Mouse (Mus musculus) ES-Bruce4 (cell line): ENCODE measurements at regions not wholly inside any gene's neighbourhood (a gene's known extent, or its start where the extent isn't known, plus 50 kb on each side); places are given as distances from the start of the nearest gene placed in this dataset.

ENCODE experiments used
- CTCF ChIP-seq: IDR thresholded peaks from one replicate; pipeline ENCODE4 v1.8.1; 2011; ENCODE audit warnings: low read depth, low read length
- POLR2A ChIP-seq: IDR thresholded peaks from one replicate; pipeline ENCODE4 v1.8.1; 2011; ENCODE audit warnings: low read length; ENCODE audit not compliant: insufficient read depth

GRCm38 (mm10) chr2:114808046-114808445 is 153.3 kb upstream of the Dph6 start:
- TF ChIP-seq POLR2A (no peak), CTCF (no peak)
